Mouse (Mus musculus) hindbrain, embryonic 13.5 days (tissue): ENCODE measurements around the gene Ces1f. TPM values are rescaled to one million over a fixed set of nuclear protein-coding genes. Genes with fewer than 3 reads are reported as not detected.

Experiments used
- ATAC-seq: fragments of 200-750 bp; cut with Nextera tagmentation; 2 replicates; pipeline ENCODE4 v1.8.0; 2017; ENCODE audit warnings: moderate TSS enrichment; ENCODE audit not compliant: low FRiP score
- H3K27ac ChIP-seq: fragments of 300-500 bp; sonication (generic); 2 replicates; pipeline ENCODE4 v1.5.1; 2015; ENCODE audit warnings: inconsistent platforms, mild to moderate bottlenecking, moderate library complexity
- H3K27me3 ChIP-seq: fragments of 300-500 bp; sonication (generic); 2 replicates; pipeline ENCODE4 v1.6.1; 2015; ENCODE audit warnings: mild to moderate bottlenecking, inconsistent platforms
- H3K36me3 ChIP-seq: fragments of 300-500 bp; sonication (generic); 2 replicates; pipeline ENCODE4 v1.6.1; 2015; ENCODE audit warnings: mild to moderate bottlenecking, inconsistent platforms
- H3K4me1 ChIP-seq: fragments of 300-500 bp; sonication (generic); replicated peaks from 2 replicates; pipeline ENCODE4 v1.6.1; 2015; ENCODE audit warnings: inconsistent platforms
- H3K4me2 ChIP-seq: fragments of 300-500 bp; sonication (generic); 2 replicates; pipeline ENCODE4 v1.6.1; 2015; ENCODE audit warnings: inconsistent platforms, mild to moderate bottlenecking, moderate library complexity
- H3K4me3 ChIP-seq: fragments of 300-500 bp; sonication (generic); 2 replicates; pipeline ENCODE4 v1.5.1; 2015; ENCODE audit warnings: mild to moderate bottlenecking, inconsistent platforms
- H3K9ac ChIP-seq: fragments of 300-500 bp; sonication (generic); 2 replicates; pipeline ENCODE4 v1.6.1; 2015; ENCODE audit warnings: mild to moderate bottlenecking, inconsistent platforms
- H3K9me3 ChIP-seq: fragments of 300-500 bp; sonication (generic); 2 replicates; pipeline ENCODE4 v1.6.1; 2016; ENCODE audit warnings: inconsistent platforms
- WGBS: fragments of 180-500 bp; shearing (Covaris S2); methylation state at CpG from one replicate; pipeline ENCODE4 v1.1.7; 2015; 5-methylcytosine and 5-hydroxymethylcytosine counted together
- polyA plus RNA-seq: library from polyadenylated mRNA; unstranded; fragments of >200 nt; fragmentation: Nextera tagmentation; extraction: Ambion mirVana; gene quantifications from 2 replicates; pipeline ENCODE4 v1.2.1, GENCODE M21; 2015

The Ces1f gene
- not detected in 2 replicates for polyA plus RNA-seq

- no peaks in the 10 kb centered on the region for H3K27me3 ChIP-seq
- H3K36me3 ChIP-seq: no peaks in the 10 kb centered on the region
- H3K27ac ChIP-seq: no peak within 1 kb of the TSS
- 96% methylated on average over 1 of the region's 1 CpGs for WGBS
- H3K9ac ChIP-seq: no peak within 1 kb of the TSS
- H3K9me3 ChIP-seq: no peaks in the 10 kb centered on the region
- ATAC-seq: no peak
- no peaks in the 10 kb centered on the region for H3K4me1 ChIP-seq
- H3K4me3 ChIP-seq: no peak within 1 kb of the TSS
- no peak within 1 kb of the TSS for H3K4me2 ChIP-seq
Measured at GRCm38 (mm10) chr8:93279556-93279955, at the start of gene Ces1f. TSS of gene Ces1f (minus strand) at chr8:93279747.

DNA sequence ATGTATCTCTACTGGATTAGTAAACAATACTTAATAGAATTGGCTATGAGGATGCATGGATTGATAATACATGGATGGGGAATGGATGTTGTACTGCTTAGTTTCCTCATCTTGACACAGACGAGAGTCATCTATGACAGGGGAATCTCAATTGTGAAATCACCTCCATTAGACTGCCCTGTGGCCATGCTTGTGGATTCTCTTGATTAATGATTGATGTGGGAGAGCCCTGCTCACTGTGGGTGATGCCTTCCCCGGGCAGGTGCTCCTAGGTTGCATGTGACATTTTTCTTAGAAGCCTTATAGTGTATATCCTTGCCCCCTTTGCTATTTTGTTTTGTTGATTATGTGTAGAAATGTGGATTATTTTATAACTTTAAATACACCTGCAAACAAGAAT is 45.6 kb upstream of the Ces1f start:
- no peaks in the 10 kb centered on the region for H3K27me3 ChIP-seq
- H3K4me2 ChIP-seq: no peak overlapping the region
- no peak overlapping the region for H3K9ac ChIP-seq
- H3K9me3 ChIP-seq: no peaks in the 10 kb centered on the region
- no peak overlapping the region for H3K27ac ChIP-seq
- H3K36me3 ChIP-seq: no peaks in the 10 kb centered on the region
- WGBS: 70% methylated on average over 2 of the region's 2 CpGs
- no peak for ATAC-seq
- no peaks in the 10 kb centered on the region for H3K4me1 ChIP-seq
- no peak overlapping the region for H3K4me3 ChIP-seq

GRCm38 (mm10) chr8:93317031-93317430 is 37.5 kb upstream of the Ces1f start:
- no peaks in the 10 kb centered on the region for H3K27me3 ChIP-seq
- WGBS: 95% methylated on average over 2 of the region's 2 CpGs
- no peak overlapping the region for H3K4me3 ChIP-seq
- no peaks in the 10 kb centered on the region for H3K36me3 ChIP-seq
- no peaks in the 10 kb centered on the region for H3K4me1 ChIP-seq
- no peak overlapping the region for H3K27ac ChIP-seq
- no peak overlapping the region for H3K4me2 ChIP-seq
- no peaks in the 10 kb centered on the region for H3K9me3 ChIP-seq
- ATAC-seq: no peak
- no peak overlapping the region for H3K9ac ChIP-seq

- no peaks in the 10 kb centered on the region for H3K27me3 ChIP-seq
- H3K4me2 ChIP-seq: no peak overlapping the region
- WGBS: 71% methylated on average over 2 of the region's 2 CpGs
- H3K9ac ChIP-seq: no peak overlapping the region
- H3K27ac ChIP-seq: no peak overlapping the region
- no peaks in the 10 kb centered on the region for H3K4me1 ChIP-seq
- no peaks in the 10 kb centered on the region for H3K36me3 ChIP-seq
- no peaks in the 10 kb centered on the region for H3K9me3 ChIP-seq
- no peak overlapping the region for H3K4me3 ChIP-seq
- no peak for ATAC-seq
Measured at GRCm38 (mm10) chr8:93315557-93315956, 36.0 kb upstream of the Ces1f start.

- H3K9me3 ChIP-seq: no peaks in the 10 kb centered on the region
- 92% methylated on average over 2 of the region's 2 CpGs for WGBS
- no peak overlapping the region for H3K4me3 ChIP-seq
- no peak overlapping the region for H3K27ac ChIP-seq
- H3K36me3 ChIP-seq: no peaks in the 10 kb centered on the region
- no peak overlapping the region for H3K9ac ChIP-seq
- H3K27me3 ChIP-seq: no peaks in the 10 kb centered on the region
- no peak for ATAC-seq
- no peaks in the 10 kb centered on the region for H3K4me1 ChIP-seq
- H3K4me2 ChIP-seq: no peak overlapping the region
Measured at GRCm38 (mm10) chr8:93283896-93284295, 4.3 kb upstream of the Ces1f start.

DNA sequence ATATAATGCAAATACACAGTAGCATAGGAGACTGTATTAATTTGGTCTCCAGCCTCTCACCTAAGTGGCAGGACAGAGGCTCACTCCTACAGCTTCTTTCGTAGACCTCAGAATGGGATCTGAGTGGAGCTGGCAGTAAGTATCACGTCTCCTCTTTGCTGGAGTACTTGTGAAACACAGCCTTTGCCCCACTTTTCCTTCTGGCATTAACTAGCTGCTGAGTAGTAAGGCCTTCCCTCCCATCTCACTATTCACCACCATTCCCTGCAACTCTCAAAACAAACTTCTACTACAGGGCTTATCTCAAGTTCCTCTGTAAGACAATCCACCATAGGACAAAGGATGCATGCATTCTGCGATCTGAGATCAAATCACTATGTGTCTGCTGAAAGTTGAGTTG is 2.8 kb upstream of the Ces1f start:
- H3K4me1 ChIP-seq: no peaks in the 10 kb centered on the region
- H3K27ac ChIP-seq: no peak overlapping the region
- H3K4me3 ChIP-seq: no peak overlapping the region
- no peaks in the 10 kb centered on the region for H3K9me3 ChIP-seq
- ATAC-seq: no peak
- no peak overlapping the region for H3K9ac ChIP-seq
- 84% methylated on average over 3 of the region's 3 CpGs for WGBS
- H3K27me3 ChIP-seq: no peaks in the 10 kb centered on the region
- H3K36me3 ChIP-seq: no peaks in the 10 kb centered on the region
- no peak overlapping the region for H3K4me2 ChIP-seq

DNA sequence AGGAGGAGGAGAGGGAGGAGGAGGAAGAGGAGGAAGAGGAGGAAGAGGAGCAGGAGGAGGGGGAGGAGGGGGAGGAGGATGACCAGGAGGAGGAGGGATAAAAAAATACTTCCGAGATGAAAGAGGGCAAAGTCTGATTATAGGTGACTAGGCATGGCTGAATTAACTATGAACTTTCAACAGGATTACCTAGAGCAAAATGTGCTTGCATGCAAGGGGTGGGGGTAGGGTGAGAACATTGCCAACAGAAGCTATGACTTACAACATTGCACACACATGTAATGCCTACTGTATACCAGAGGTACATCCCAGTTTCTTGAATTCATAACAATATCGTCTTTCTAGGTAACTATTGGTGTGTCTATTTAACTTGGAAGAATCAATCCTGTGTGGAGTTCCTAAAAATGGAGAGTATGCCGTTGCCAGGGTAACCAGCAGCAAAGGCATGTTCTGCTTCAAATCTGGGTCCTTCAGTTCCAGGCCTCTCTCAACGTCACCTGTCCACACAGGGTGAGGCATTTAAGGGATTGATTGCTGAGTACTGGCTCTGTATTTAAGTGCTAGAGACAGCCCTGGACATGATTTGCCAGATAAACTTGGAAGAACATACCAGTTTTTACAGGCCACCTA is 1.3 kb downstream of the Ces1f start:
- Histone ChIP-seq H3K4me2 (no peak overlapping the region), H3K27ac (no peak overlapping the region), H3K27me3 (no peaks in the 10 kb centered on the region), H3K9me3 (no peaks in the 10 kb centered on the region), H3K4me3 (no peak overlapping the region), H3K36me3 (no peaks in the 10 kb centered on the region), H3K9ac (no peak overlapping the region), H3K4me1 (no peaks in the 10 kb centered on the region)
- 70% methylated on average over 4 of the region's 4 CpGs for WGBS
- no peak for ATAC-seq

- no peak for ATAC-seq
- no peak overlapping the region for H3K9ac ChIP-seq
- H3K36me3 ChIP-seq: no peaks in the 10 kb centered on the region
- no peaks in the 10 kb centered on the region for H3K9me3 ChIP-seq
- 83% methylated on average over 4 of the region's 4 CpGs for WGBS
- H3K4me3 ChIP-seq: no peak overlapping the region
- H3K4me1 ChIP-seq: no peaks in the 10 kb centered on the region
- no peak overlapping the region for H3K27ac ChIP-seq
- H3K27me3 ChIP-seq: no peaks in the 10 kb centered on the region
- no peak overlapping the region for H3K4me2 ChIP-seq
Measured at GRCm38 (mm10) chr8:93274609-93275008, 4.9 kb downstream of the Ces1f start.

GRCm38 (mm10) chr8:93273321-93273720 is 6.2 kb downstream of the Ces1f start:
- WGBS: 86% methylated on average over 3 of the region's 3 CpGs
- Histone ChIP-seq H3K4me1 (no peaks in the 10 kb centered on the region), H3K27ac (no peak overlapping the region), H3K9me3 (no peaks in the 10 kb centered on the region), H3K4me2 (no peak overlapping the region), H3K36me3 (no peaks in the 10 kb centered on the region), H3K27me3 (no peaks in the 10 kb centered on the region), H3K9ac (no peak overlapping the region), H3K4me3 (no peak overlapping the region)
- ATAC-seq: no peak

DNA sequence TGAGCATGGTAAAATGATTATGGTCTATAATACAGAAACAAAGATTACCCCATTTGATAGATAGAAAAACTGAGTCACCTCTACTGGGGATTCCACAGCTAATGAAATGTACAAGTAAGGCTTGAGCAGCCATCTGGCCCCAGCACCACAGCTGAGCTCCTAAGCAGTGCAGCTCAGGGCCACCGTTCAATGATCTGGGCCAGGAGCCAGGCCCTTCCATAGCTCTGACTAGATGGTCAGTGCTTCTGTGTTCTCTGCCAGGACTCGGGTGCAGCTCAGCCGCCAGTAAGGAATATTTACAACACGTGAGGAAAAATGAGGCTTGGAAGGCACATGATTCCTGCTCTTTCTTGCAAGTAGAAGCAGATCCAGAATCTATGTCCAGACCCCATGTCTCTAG is 6.9 kb downstream of the Ces1f start:
- ATAC-seq: no peak
- H3K27ac ChIP-seq: no peak overlapping the region

GRCm38 (mm10) chr8:93261436-93261835 is 18.1 kb downstream of the Ces1f start:
- 72% methylated on average over 2 of the region's 2 CpGs for WGBS
- no peak for ATAC-seq
- H3K27me3 ChIP-seq: no peaks in the 10 kb centered on the region

More for the DNA sequence above, 6.9 kb downstream of the Ces1f start:
- no peaks in the 10 kb centered on the region for H3K9me3 ChIP-seq
- no peaks in the 10 kb centered on the region for H3K4me1 ChIP-seq
- H3K4me2 ChIP-seq: no peak overlapping the region
- no peak overlapping the region for H3K9ac ChIP-seq
- H3K27me3 ChIP-seq: no peaks in the 10 kb centered on the region
- H3K36me3 ChIP-seq: no peaks in the 10 kb centered on the region
- no peak overlapping the region for H3K4me3 ChIP-seq
- 88% methylated on average over 4 of the region's 4 CpGs for WGBS

GRCm38 (mm10) chr8:93252400-93252925 is 27.1 kb downstream of the Ces1f start:
- no peak overlapping the region for H3K4me3 ChIP-seq
- no peak for ATAC-seq
- H3K9me3 ChIP-seq: no peaks in the 10 kb centered on the region
- H3K27ac ChIP-seq: no peak overlapping the region
- H3K4me1 ChIP-seq: no peaks in the 10 kb centered on the region
- no peak overlapping the region for H3K4me2 ChIP-seq
- H3K27me3 ChIP-seq: no peaks in the 10 kb centered on the region
- 95% methylated on average over 1 of the region's 1 CpGs for WGBS
- no peaks in the 10 kb centered on the region for H3K36me3 ChIP-seq
- no peak overlapping the region for H3K9ac ChIP-seq

More at GRCm38 (mm10) chr8:93261436-93261835, 18.1 kb downstream of the Ces1f start:
- no peak overlapping the region for H3K4me3 ChIP-seq
- no peaks in the 10 kb centered on the region for H3K36me3 ChIP-seq
- no peak overlapping the region for H3K27ac ChIP-seq
- H3K9ac ChIP-seq: no peak overlapping the region
- no peaks in the 10 kb centered on the region for H3K9me3 ChIP-seq
- no peaks in the 10 kb centered on the region for H3K4me1 ChIP-seq
- H3K4me2 ChIP-seq: no peak overlapping the region

DNA sequence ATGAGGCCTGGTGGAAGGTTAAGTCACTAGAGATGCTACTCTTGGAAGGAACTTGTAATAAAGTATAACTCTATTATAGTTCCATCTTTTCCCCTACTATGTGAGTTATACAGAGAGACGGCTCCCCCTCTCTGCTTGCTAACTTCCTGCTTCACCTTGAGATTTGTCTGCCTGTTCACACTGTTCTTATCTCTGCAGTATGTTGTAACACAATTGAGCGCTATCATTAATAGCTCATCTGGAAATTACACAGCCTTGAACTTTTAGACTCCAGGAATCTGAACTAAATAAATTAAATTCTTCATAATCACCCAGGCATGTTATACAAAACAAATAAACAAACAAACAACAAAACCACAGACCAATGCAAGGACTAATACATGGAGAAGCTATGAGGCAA is 33.5 kb downstream of the Ces1f start:
- Histone ChIP-seq H3K36me3 (no peaks in the 10 kb centered on the region), H3K27me3 (no peaks in the 10 kb centered on the region), H3K9ac (no peak overlapping the region), H3K4me3 (no peak overlapping the region), H3K4me1 (no peaks in the 10 kb centered on the region), H3K27ac (no peak overlapping the region), H3K4me2 (no peak overlapping the region), H3K9me3 (no peaks in the 10 kb centered on the region)
- no peak for ATAC-seq
- 93% methylated on average over 2 of the region's 2 CpGs for WGBS
